Mouse (Mus musculus) megakaryocyte-erythroid progenitor cell, adult 5-6 weeks (primary cell): ENCODE measurements around the gene Pard6b. TPM values are rescaled to one million over a fixed set of nuclear protein-coding genes. Genes with fewer than 3 reads are reported as not detected.
"Not testable (repeated sequence)": the region's sequence is repeated elsewhere in the genome, so short reads cannot be mapped to it uniquely, and the experiment has no call there.

Experiments
- ATAC-seq: replicated peaks from 2 replicates; pipeline ENCODE4 v1.8.0; 2016; ENCODE audit warnings: mild to moderate bottlenecking, inconsistent platforms; ENCODE audit not compliant: severe bottlenecking, poor library complexity, low FRiP score, low TSS enrichment
- total RNA-seq, 2 experiments: library from RNA; stranded (forward) in 1 of 2; stranded (reverse) in 1 of 2; fragments of 200-1000, 215-1000 nt in 1 of 2; fragments of >200 nt in 1 of 2; fragmentation: Nextera tagmentation in 1 of 2; gene quantifications; 2 replicates each; pipeline ENCODE4 v1.2.3; 2014 to 2017

Pard6b gene
- total RNA-seq, 2 experiments from 2014 or later: 0.48 to 3.8 TPM

- no peak for ATAC-seq
Measured at GRCm38 (mm10) chr2:168093077-168093476, 12.3 kb downstream of the Pard6b start.

DNA sequence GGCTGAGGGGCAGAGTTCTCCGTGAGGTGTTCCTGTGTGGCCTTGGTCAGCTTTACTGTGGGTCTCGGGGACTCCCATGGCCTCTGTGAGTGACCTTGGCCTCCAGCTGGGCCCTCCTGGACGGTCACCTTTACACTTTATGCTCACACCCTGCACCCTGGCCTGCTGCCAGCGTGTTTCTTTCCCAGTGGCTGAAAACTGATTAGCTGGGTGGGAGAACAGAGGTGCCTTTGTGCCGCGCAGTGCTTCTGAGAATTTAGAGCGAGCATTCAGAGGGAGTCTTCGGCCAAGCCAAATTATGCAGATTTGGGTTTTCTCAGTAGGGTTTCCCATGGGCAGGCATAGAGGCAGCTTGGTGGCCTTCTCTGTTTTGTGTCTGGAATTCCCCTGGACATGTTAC is 14.3 kb downstream of the Pard6b start:
- ATAC-seq: no peak

DNA sequence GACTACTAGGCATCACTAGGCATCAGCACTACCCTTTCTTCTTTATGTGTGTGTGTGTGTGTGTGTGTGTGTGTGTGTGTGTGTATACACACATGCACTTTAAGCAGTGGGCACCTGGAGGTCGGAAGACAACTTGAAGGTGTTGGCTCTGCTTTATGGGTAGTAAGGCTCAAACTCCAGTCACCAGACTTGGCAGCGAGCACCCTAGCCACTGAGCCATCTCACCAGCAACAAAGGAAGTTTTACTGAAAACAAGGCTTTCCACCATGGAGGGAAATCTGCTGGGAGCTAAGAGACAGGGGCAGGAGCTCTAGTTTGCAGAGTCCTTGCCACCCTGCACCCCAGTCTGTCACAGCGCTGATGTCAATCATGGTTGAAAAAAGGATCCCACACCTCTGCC is 15.7 kb downstream of the Pard6b start:
- ATAC-seq: no peak

DNA sequence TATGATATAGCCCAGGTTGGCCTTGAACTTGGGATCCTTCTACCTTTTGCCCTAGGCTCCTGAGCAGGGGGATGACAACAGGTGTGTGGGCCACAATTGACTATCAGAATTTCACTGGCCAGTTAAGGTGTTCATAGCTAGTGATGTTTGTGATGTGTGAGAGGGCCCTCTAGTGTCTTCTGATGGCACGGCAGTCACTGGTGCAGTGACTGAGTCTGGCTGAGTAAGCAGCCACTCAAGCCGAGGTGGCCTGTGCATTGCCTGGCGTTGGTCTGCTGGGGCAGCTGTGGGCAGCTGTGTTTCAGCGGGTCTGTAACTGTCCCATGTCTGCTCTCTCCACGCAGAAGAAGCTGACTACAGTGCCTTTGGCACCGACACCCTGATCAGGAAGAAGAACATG is 17.2 kb downstream of the Pard6b start:
- peak; percentile 84 for ATAC-seq

- ATAC-seq: no peak
Measured at GRCm38 (mm10) chr2:168100008-168100407, 19.2 kb downstream of the Pard6b start.

GRCm38 (mm10) chr2:168101805-168102204 is 21.0 kb downstream of the Pard6b start:
- ATAC-seq: no peak

GRCm38 (mm10) chr2:168103341-168103740 is 22.5 kb downstream of the Pard6b start:
- no peak for ATAC-seq

GRCm38 (mm10) chr2:168104375-168105144 is 23.8 kb downstream of the Pard6b start:
- ATAC-seq: no peak

DNA sequence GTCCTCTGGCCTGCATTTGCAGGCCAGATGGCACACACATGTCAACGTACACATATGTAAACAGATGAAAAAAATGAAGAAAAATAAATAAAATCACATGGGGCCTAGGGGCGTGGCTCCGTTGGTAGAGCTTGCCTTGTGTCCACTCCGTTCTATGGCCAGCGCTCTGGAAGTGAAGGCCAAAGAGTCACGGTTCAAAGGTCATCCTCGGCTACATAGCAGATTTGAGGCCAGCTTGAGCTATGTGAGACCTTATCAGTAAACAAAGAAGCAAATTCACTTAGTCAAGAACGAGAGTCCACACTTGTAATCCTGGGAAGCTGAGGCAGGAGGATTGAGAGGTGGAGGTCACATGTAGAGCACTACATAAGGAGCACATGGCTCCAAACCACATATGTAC is 24.5 kb downstream of the Pard6b start:
- ATAC-seq: no peak

DNA sequence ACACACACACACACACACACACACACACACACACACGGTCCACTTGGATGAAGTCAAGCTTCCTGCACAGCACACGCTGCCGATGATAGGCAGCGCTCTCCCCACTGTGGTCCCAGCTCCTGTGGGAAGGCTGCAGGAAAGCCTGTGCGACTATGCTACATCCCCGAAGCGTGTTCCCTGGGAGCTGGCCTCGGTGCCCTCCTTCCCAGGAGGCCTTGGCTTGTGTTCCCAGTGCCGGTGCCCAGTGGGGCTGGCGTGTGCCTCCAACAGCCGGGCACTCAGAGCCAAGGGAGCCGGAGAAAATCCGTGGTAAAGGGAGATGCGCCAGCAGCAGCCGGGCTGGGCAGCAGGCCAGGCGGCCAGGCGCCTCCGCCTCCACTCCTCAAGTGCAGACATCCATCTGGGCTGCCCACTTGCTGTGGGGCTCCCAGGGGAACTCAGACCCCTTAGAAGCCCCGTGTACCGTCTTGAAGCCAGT is 25.9 kb downstream of the Pard6b start:
- ATAC-seq: no peak

- ATAC-seq: no peak
Measured at GRCm38 (mm10) chr2:168107356-168107755, 26.6 kb downstream of the Pard6b start.

DNA sequence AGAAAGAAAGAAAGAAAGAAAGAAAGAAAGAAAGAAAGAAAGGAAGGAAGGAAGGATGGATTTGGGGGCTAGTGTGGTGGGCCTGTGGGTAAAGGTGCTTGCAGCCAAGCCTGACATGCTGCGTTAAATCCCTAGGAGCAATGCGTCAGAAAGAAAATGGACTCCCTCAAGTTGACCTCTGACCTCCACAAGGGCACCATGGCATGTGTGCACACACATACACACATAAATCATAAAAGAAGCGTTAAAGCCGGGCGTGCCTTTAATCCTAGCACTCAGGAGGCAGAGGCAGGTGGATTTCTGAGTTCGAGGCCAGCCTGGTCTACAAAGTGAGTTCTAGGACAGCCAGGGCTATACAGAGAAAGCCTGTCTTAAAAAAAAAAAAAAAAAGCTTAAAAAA is 27.1 kb downstream of the Pard6b start:
- not testable (repeated sequence) for ATAC-seq

- peak; percentile 70 for ATAC-seq
Measured at GRCm38 (mm10) chr2:168111902-168112301, 31.1 kb downstream of the Pard6b start.

DNA sequence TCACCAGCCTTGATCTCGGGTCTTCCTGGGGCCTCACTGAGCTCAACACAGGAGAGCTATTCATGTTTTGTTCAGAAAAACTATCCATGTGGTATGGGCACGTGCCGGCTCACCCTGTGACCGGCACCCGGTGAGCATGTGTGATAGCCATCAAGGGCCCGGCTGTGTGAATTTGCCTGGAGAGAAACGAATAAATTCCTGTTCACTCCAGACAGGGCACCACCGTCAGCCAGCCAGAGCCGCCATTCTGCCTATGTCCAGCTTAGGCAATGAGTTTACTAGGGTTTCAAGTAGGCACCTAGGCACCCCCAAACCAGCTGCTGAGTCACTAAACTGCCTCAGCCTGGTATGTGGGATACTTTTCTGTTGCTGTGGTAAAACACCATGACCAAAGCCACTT is 32.5 kb downstream of the Pard6b start:
- no peak for ATAC-seq

DNA sequence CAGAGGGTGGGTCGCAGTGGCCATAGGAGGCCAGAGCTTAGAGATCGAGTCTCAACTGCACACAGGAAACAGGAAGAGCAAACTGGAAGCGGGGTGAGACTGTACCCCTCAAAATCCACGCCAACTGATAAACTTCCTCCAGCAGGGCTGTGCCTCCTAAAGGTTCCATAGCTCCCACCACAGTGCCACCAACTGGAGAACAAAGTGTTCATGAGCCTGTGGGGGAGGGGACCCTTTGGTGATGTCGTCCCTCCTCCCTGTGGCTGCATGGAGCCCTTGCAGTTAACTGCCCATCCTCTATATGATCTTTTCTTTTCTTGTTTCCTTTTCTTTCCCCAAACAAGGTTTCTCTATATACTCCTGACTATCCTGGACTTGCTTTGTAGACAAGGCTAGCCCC is 32.9 kb downstream of the Pard6b start:
- ATAC-seq: no peak

DNA sequence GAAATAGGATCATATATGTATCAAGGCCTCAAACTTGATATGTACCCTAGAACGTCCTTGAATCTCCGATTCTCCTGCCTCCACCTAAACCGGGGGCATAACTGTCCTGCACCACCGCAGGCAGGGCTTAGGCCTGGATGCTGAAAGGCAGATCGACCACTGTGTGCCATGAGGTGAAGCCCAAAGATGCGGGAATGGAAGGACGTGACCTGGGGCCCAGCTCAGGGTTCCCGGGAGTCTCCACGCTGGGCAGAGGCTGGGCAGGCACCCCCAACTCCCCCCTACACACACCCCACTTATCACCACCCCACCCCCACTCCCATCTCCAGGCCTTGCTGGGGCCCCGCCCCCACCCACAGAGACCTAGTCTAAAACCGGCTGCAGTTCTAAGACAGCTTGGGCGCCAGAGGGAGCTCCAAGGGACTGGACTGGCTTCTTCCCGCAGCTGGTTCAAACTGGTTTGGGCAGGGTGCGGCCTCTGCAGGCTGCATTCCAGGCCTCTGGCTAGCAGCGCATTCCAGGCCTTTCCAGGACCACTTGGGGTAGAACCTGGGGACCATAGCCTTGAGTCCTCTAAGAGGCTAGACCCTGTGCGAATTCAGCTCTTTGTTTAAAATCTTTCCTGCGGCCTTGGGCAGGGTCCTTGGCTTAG is 34.0 kb downstream of the Pard6b start:
- ATAC-seq: peak; percentile 55

GRCm38 (mm10) chr2:168115826-168116225 is 35.0 kb downstream of the Pard6b start:
- no peak for ATAC-seq

DNA sequence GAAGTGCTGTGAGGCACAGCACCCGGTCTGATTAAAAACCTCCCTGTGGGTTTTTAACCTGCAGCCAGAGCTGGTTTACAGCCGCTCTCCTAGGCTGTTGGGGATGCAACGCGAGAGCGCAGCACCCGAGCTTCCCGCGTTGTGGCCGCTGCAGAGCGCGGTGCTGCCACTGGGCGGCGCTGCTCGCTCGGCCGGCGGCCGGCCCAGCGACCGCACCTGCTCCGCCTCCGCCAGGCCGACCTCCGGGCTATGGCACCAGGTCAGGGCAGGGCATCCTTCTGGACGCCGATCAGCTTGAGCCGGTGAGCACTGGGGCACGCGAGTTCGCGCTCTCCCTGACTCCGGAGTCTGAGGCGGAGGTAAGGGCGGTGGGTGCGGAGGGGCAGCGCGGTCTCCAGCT is 36.3 kb downstream of the Pard6b start:
- peak; percentile 57 for ATAC-seq

GRCm38 (mm10) chr2:168117553-168117952 is 36.7 kb downstream of the Pard6b start:
- peak; percentile 17 for ATAC-seq

DNA sequence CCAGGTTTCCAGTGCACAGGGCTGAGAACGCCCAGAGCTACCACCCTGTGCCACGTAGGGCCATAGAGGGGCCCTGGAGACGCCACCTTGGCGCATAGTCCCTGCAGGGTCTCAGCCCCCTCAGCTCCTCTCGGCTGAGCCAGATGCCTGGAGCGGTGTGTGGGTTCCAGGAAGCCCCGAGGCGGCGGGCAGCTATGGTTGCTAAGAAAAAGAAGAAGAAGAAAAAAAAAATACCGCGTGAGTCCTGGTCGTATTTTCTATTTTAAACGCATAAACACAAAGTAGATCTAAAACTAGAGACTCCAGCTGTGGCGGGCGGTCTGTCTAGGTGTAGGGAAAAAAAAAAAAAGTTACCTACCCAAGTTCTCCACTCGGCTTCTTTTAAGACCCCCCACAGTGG is 37.2 kb downstream of the Pard6b start:
- 0 out of 2 replicates have a peak, but pooled peaks have one; percentile 13 for ATAC-seq

DNA sequence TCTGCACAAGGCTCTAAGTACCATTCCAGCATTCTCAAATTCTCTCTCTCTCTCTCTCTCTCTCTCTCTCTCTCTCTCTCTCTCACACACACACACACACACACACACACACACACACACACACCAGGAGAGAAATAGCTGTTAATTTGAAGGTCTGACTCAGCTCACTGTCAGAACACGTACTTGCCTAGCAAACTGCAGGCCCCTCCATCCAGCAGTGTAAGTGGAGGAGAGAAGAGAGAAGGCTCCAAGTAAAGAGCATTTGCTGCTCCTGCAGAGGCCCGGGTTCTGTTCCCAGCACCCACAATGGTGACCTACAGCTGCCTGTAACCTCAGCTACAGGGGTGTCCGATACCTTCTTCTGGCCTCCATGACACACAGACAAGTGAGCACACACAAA is 37.7 kb downstream of the Pard6b start:
- ATAC-seq: no peak
